In genomic region chr3:128212256-128212655, GRCm38 (mm10) we compare ENCODE assay signal across 12 mouse cellular contexts.
DNase-seq lines count a peak whose midpoint lies in the region; ATAC-seq lines count a peak whose summit lies in the region.
"Had no signal": no experiment of that assay in that cellular context is flagged by ENCODE, and none has a peak within 500 bp of the region (broad histone marks: within the 10 kb centered on the region; RNA-seq: fewer than 3 reads in every experiment).

No protein-coding gene starts in this region.

- H3K36me3 ChIP-seq in intestine, embryonic 15.5 days = no peaks in the 10 kb centered on the region
- H3K36me3 ChIP-seq: midbrain, embryonic 12.5 days had no signal

- peak; percentile 9 to 23 for DNase-seq in heart, postnatal 10 days
- no peak for DNase-seq in heart, adult 11 months
- DNase-seq in urinary bladder, postnatal 14 days (ENCODE audit: low spot score) = peak; percentile 14
- no peak for DNase-seq in urinary bladder, postnatal 10 days (ENCODE audit: low spot score)
- DNase-seq in kidney, adult 9 months = peak; percentile 83
- DNase-seq in gastrocnemius, postnatal 10 days = no peak
- no peak for DNase-seq in thymus, postnatal 0 days (ENCODE audit: low spot score)
- DNase-seq: right cerebral cortex, adult 18-20 months had no signal

- no peaks in the 10 kb centered on the region for H3K27me3 ChIP-seq in intestine, embryonic 15.5 days (replicated peaks)
- H3K27me3 ChIP-seq: midbrain, embryonic 12.5 days had no signal

- 49% methylated on average over 3 of the region's 3 CpGs for WGBS in intestine, embryonic 15.5 days

- no peaks in the 10 kb centered on the region for H3K9me3 ChIP-seq in intestine, embryonic 15.5 days
- H3K9me3 ChIP-seq: midbrain, embryonic 12.5 days had no signal

- H3K9ac ChIP-seq in intestine, embryonic 15.5 days = no peak overlapping the region
- H3K9ac ChIP-seq: midbrain, embryonic 12.5 days had no signal

- H3K4me1 ChIP-seq in intestine, embryonic 15.5 days (replicated peaks) = no peaks in the 10 kb centered on the region
- H3K4me1 ChIP-seq: midbrain, embryonic 12.5 days had no signal

- H3K4me3 ChIP-seq in intestine, embryonic 15.5 days (replicated peaks) = no peak overlapping the region
- H3K4me3 ChIP-seq: layer of hippocampus, adult 2 months; midbrain, embryonic 12.5 days had no signal

- no peak overlapping the region for H3K27ac ChIP-seq in intestine, embryonic 15.5 days
- H3K27ac ChIP-seq: layer of hippocampus, adult 2 months; midbrain, embryonic 12.5 days had no signal

- intact Hi-C loops in heart, postnatal 10 days (cut with DNase I) = no loop called here

- no peak for ATAC-seq in intestine, embryonic 15.5 days

- H3K4me2 ChIP-seq in intestine, embryonic 15.5 days (replicated peaks) = no peak overlapping the region
- H3K4me2 ChIP-seq: liver, embryonic 11.5 days; midbrain, embryonic 12.5 days had no signal

Comparison
In these comparisons a context has a peak if more than half of its experiments do, and no peak if none do; other contexts are left out.
1. DNase-seq: peak in heart, postnatal 10 days (2 of 2), urinary bladder, postnatal 14 days (single experiment) and kidney, adult 9 months (single experiment); none in heart, adult 11 months (single experiment), urinary bladder, postnatal 10 days (single experiment), gastrocnemius, postnatal 10 days (single experiment) and thymus, postnatal 0 days (single experiment).